Mouse (Mus musculus) hindbrain, embryonic 14.5 days (tissue): Measurements from ENCODE around the gene Tectb. TPM values are rescaled to one million over a fixed set of nuclear protein-coding genes. Genes with fewer than 3 reads are reported as not detected.
A peak's percentile ranks its signal among the peaks of the same experiment; 100 is the strongest.

Source experiments
- ATAC-seq: fragments of 200-750 bp; cut with Nextera tagmentation; 2 replicates; pipeline ENCODE4 v1.8.0; 2017; ENCODE audit warnings: moderate number of reproducible peaks, mild to moderate bottlenecking, moderate TSS enrichment, moderate library complexity; ENCODE audit not compliant: low FRiP score
- DNase-seq: peaks from one replicate; pipeline ENCODE4 v3.0.0-alpha.2; 2015; ENCODE audit warnings: low spot score
- H3K27ac ChIP-seq: fragments of 300-500 bp; sonication (generic); 2 replicates; pipeline ENCODE4 v1.5.1; 2014; ENCODE audit warnings: mild to moderate bottlenecking, moderate library complexity
- H3K27me3 ChIP-seq: fragments of 300-500 bp; sonication (generic); 2 replicates; pipeline ENCODE4 v1.6.1; 2014; ENCODE audit warnings: mild to moderate bottlenecking, low read length, mixed read lengths; ENCODE audit not compliant: control insufficient read depth, insufficient read depth
- H3K36me3 ChIP-seq: fragments of 300-500 bp; sonication (generic); replicated peaks from 2 replicates; pipeline ENCODE4 v1.6.1; 2014; ENCODE audit not compliant: control insufficient read depth, insufficient read depth
- H3K4me1 ChIP-seq: fragments of 300-500 bp; sonication (generic); replicated peaks from 2 replicates; pipeline ENCODE4 v1.6.1; 2014; ENCODE audit warnings: antibody characterized with exemption, low read length, mixed read lengths; ENCODE audit not compliant: control insufficient read depth, insufficient read depth
- H3K4me2 ChIP-seq: fragments of 300-500 bp; sonication (generic); replicated peaks from 2 replicates; pipeline ENCODE4 v1.6.1; 2014; ENCODE audit warnings: mild to moderate bottlenecking, moderate library complexity
- H3K4me3 ChIP-seq: fragments of 300-500 bp; sonication (generic); replicated peaks from 2 replicates; pipeline ENCODE4 v1.5.1; 2014; ENCODE audit warnings: mild to moderate bottlenecking, low read length
- H3K9ac ChIP-seq: fragments of 300-500 bp; sonication (generic); 2 replicates; pipeline ENCODE4 v1.6.1; 2014
- H3K9me3 ChIP-seq: fragments of 300-500 bp; sonication (generic); 2 replicates; pipeline ENCODE4 v1.6.1; 2016; ENCODE audit warnings: low read length; ENCODE audit not compliant: control insufficient read depth
- WGBS: fragments of 180-500 bp; shearing (Covaris S2); extraction: QIAGEN DNeasy Blood & Tissue Kit; methylation state at CpG from one replicate; pipeline ENCODE4 v1.1.7; 2014; 5-methylcytosine and 5-hydroxymethylcytosine counted together
- polyA plus RNA-seq: library from polyadenylated mRNA; unstranded; fragments of >200 nt; fragmentation: Nextera tagmentation; extraction: Ambion mirVana; gene quantifications from 2 replicates; pipeline ENCODE4 v1.2.1, GENCODE M21; 2014

Gene Tectb
- polyA plus RNA-seq, 1 experiment from 2014 or later: 0.37 TPM

DNA sequence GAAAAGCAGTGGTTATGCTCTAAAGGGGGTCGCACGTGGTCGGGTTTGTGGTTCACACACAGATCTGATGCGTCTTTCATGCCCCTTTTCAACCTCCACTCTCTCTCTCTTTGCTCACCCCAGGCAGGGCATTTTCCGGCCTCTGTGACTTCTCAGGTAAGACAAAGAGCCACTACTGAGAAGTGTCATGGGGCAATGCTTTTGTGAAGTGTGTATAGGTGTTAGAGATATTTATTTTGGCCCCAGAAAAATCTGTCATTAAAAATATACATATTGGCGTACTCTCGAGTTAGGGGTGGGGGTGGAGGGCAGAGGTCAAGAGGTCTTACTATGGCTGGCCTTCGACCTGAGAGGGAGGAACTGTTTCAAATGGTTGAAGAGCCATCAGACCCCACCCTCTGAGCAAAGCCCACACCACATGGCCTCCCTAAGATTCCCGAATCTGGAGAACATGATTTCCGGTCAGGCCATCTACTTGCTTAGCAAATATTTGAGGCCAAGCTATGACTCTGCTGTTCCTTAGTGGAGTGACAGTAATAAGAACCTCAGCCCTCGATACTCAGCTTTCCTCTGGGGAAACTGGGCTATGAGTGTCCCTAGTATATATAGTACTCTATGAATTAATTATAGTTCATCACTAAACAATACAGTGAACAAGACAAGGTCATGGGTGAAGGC is 13.3 kb downstream of the Tectb start:
- Histone ChIP-seq H3K27ac (no peak overlapping the region), H3K27me3 (no peaks in the 10 kb centered on the region), H3K36me3 (no peaks in the 10 kb centered on the region), H3K9ac (no peak overlapping the region), H3K4me1 (no peaks in the 10 kb centered on the region), H3K4me3 (no peak overlapping the region), H3K4me2 (no peak overlapping the region), H3K9me3 (no peaks in the 10 kb centered on the region)
- ATAC-seq: no peak
- DNase-seq: no peak
- 64% methylated on average over 11 of the region's 11 CpGs for WGBS

DNA sequence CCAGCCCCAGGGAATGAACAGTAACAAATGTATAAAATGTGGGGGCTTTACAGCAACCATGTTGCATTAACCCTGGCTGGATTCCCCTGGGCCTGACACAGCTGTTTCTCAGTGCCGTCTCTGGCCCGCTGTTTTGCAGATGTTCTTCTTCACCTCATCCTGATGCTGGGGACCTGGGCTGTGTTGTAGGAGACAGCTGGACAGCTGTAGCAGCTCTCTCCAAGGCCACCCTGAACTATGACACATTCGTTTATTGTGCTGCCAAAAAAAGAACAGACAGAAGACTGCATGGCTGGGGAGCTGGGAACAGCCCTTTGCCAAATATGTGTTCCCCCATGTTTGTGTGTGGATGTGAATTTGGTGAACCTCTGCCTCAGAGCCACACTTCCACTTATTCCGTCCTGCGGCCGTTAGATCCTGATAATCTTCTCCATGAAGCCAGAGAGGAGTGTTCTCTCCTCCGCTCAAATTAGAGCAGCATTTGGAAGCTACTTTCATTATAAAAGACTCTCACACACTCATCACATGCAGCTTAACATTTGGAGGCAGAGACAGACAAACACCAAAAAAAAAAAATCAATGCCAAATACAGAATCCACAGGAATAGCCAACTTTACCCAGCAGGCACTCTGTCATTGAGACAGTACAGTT is 14.1 kb downstream of the Tectb start:
- H3K27me3 ChIP-seq: no peaks in the 10 kb centered on the region

DNA sequence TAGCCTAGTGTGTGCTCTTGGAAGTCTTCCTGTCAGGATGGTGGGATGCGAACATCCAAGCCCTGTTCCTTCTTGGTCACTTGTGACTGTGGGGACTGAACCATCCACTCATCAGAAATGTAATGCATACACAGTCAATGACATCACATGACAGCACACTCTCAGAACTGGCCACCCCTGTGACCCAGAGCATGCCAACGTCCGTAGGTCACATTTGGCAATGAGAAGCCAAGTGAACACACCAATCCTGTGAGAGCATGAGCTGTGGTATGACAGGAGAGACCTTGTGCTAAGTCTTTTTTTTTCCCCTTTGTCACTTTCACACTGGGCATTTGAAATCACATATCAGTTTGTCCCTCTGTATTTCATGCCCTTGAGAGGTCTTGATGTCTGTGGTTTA is 15.0 kb downstream of the Tectb start:
- H3K9me3 ChIP-seq: no peaks in the 10 kb centered on the region
- no peaks in the 10 kb centered on the region for H3K4me1 ChIP-seq
- DNase-seq (no peak), ATAC-seq (no peak)
- H3K36me3 ChIP-seq: no peaks in the 10 kb centered on the region
- WGBS: 95% methylated on average over 3 of the region's 3 CpGs
- no peak overlapping the region for H3K4me3 ChIP-seq
- H3K27ac ChIP-seq: no peak overlapping the region
- H3K27me3 ChIP-seq: no peaks in the 10 kb centered on the region
- H3K4me2 ChIP-seq: no peak overlapping the region
- no peak overlapping the region for H3K9ac ChIP-seq

More for the DNA sequence above, 14.1 kb downstream of the Tectb start:
- Histone ChIP-seq H3K4me1 (no peaks in the 10 kb centered on the region), H3K4me3 (no peak overlapping the region), H3K9me3 (no peaks in the 10 kb centered on the region), H3K36me3 (no peaks in the 10 kb centered on the region), H3K4me2 (no peak overlapping the region), H3K9ac (no peak overlapping the region), H3K27ac (no peak overlapping the region)
- WGBS: 76% methylated on average over 7 of the region's 7 CpGs
- DNase-seq: no peak
- no peak for ATAC-seq

DNA sequence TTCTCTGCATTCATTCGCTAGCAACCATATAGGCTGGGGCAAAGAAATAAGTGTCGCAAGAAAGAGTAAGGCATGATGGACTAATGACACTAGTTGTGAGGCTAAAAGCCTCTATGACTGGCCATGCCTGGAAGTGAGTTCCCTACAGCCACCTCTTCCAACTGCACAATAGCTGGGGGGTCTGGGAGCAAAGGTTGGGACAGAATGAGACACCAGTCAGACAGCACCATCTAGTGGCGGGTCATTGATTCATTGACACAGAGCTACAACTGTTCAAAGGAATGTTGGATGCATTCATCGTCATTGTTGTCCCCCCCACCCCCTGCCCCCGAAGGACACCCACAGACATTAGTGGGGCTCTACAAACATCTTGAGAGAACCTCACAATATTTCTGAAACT is 17.8 kb downstream of the Tectb start:
- no peaks in the 10 kb centered on the region for H3K4me1 ChIP-seq
- no peak overlapping the region for H3K9ac ChIP-seq
- no peaks in the 10 kb centered on the region for H3K27me3 ChIP-seq
- peak overlapping the region; percentile 28; the same call in 1 of the 2 replicates for H3K4me2 ChIP-seq
- 32% methylated on average over 5 of the region's 5 CpGs for WGBS
- ATAC-seq (peak; percentile 69; the same call in 1 of the 2 replicates), DNase-seq (peak; percentile 78)
- H3K4me3 ChIP-seq: no peak overlapping the region
- no peaks in the 10 kb centered on the region for H3K9me3 ChIP-seq
- H3K27ac ChIP-seq: no peak overlapping the region
- no peaks in the 10 kb centered on the region for H3K36me3 ChIP-seq

DNA sequence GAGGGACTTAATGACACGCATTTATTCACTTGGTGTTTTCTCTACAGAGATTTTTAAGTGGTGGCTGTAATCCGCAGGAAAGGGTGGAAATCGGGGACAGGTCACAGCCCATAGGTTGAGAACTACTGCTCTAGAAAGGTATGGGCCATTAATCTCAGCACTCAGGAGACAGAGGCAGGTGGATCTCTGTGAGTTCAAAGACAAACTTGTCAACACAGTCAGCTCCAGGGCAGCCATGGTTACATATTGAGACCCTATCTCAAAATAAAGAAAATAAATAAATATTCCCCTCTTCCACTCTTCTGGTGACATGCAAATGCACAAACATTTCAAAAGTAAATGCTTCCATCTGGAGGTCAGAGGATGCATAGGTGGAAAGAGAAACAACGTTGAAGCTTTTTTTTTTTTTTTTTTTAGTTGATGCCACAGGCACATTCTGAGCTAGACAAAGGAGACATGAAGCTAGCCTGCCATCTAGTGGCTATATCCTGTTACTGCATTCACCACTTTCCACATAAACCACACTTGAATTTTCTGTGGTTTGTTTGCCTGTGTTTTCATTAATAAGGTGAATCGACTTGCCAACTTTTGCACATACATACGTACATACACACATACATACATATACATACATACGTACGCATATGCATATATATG is 26.1 kb downstream of the Tectb start:
- no peaks in the 10 kb centered on the region for H3K4me1 ChIP-seq
- 39% methylated on average over 8 of the region's 8 CpGs for WGBS
- H3K4me3 ChIP-seq: no peak overlapping the region
- H3K27me3 ChIP-seq: no peaks in the 10 kb centered on the region
- ATAC-seq (no peak), DNase-seq (peak; percentile 91)
- no peak overlapping the region for H3K9ac ChIP-seq
- no peak overlapping the region for H3K4me2 ChIP-seq
- H3K27ac ChIP-seq: no peak overlapping the region
- no peaks in the 10 kb centered on the region for H3K9me3 ChIP-seq
- no peaks in the 10 kb centered on the region for H3K36me3 ChIP-seq

DNA sequence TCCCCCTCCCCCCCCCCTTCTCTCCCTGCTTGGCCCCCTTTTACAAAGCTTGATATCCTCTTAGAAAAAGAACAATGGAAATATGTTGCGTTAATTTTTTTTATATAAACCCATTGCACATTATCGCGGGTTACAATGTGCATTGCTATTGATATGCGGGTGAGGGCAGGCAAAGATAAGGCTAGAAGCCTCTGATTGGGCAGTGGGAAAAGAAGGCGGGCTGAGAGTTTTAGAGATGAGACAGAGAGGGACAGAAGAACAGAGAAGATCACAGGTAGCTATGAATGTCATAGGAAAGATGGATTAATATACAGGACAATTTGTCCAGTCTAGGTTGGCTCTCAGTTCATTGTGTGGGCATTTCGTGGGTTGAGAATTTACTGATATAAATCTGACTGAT is 26.7 kb downstream of the Tectb start:
- H3K27ac ChIP-seq: no peak overlapping the region
- H3K36me3 ChIP-seq: no peaks in the 10 kb centered on the region
- H3K4me1 ChIP-seq: no peaks in the 10 kb centered on the region
- no peak overlapping the region for H3K9ac ChIP-seq
- H3K4me3 ChIP-seq: no peak overlapping the region
- 56% methylated on average over 6 of the region's 6 CpGs for WGBS
- no peak overlapping the region for H3K4me2 ChIP-seq
- no peak for DNase-seq
- H3K27me3 ChIP-seq: no peaks in the 10 kb centered on the region
- no peaks in the 10 kb centered on the region for H3K9me3 ChIP-seq
- ATAC-seq: no peak

DNA sequence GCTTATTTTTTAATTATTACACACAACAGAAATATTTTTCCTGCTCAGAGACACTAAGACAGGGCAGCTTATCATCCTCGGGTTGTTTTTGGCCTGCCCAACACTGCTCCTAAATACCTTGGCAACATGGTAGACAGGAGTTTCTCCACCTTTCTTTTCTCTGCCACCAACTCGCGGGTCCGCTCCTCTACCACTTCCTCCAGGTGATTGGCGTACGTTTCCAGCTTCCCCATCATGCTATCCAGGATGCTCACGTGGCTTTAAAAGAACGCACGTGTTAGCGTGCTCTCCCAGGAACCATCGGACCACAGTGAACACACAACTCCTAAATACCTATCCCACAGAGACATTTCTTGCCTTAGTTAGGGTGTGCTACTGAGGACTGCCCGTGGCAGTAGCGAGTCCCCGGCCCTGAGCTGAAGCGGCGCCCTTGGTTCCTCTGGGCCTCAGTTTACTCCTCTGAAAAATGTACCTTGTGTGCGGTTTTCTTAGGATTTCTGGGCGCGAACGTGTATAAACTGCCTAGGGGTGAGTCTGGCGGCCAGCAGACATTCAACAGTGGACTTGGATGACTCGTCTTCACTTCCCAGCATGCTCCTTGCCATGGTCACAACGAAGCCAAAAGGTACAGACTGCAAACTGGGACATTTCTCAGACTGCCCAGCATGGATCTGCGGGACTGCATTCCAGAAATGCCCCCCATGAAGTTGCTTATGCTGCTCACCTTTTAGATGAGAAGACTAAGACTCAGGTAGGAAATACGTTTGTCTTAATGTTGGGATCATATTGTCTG is 27.4 kb downstream of the Tectb start:
- WGBS: 67% methylated on average over 25 of the region's 25 CpGs
- DNase-seq: no peak
- no peak for ATAC-seq

DNA sequence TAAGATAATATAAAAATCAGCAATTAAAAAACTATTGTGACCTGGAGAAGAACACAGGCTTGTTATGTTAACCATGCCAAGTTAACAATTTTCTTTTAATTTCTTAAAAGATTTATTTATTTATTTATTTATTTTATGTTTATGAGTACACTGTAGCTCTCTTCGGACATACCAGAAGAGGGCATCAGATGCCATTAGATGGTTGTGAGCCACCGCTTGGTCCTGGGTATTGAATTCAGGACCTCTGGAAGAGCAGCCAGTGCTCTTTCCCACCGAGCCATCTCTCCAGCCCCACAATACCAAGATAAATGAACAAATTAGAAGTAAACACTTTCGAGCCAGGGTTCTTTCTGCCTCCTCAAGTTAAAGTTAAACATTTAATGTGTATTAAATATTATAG is 28.1 kb downstream of the Tectb start:
- DNase-seq: no peak
- no peak overlapping the region for H3K9ac ChIP-seq
- H3K4me1 ChIP-seq: no peaks in the 10 kb centered on the region
- H3K4me2 ChIP-seq: no peak overlapping the region
- ATAC-seq: no peak
- H3K4me3 ChIP-seq: no peak overlapping the region
- H3K27ac ChIP-seq: no peak overlapping the region
- WGBS: 81% methylated on average over 4 of the region's 4 CpGs
- no peaks in the 10 kb centered on the region for H3K9me3 ChIP-seq
- no peaks in the 10 kb centered on the region for H3K27me3 ChIP-seq
- H3K36me3 ChIP-seq: no peaks in the 10 kb centered on the region

More for the DNA sequence above, 27.4 kb downstream of the Tectb start:
- Histone ChIP-seq H3K9me3 (no peaks in the 10 kb centered on the region), H3K9ac (no peak overlapping the region), H3K4me1 (no peaks in the 10 kb centered on the region), H3K4me2 (no peak overlapping the region), H3K36me3 (no peaks in the 10 kb centered on the region), H3K27me3 (no peaks in the 10 kb centered on the region), H3K27ac (no peak overlapping the region), H3K4me3 (no peak overlapping the region)

DNA sequence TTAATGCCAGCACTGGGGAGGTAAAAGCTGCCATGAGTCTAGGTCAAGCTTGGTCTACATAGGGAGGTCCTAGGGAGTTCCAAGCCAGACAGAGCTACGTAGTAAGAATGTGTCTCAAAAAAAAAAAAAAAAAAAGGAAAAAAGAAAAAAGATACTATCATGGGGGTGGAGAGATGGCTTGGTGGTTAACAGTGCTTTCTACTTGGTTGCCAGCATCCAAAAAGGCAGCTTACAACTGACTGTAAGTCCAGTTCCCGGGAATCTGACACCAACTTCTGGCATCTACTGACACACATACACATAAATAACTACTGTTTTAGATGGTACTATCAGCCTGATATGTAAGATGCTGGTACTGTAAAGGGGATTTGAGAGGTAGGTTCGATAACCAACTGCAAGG is 28.6 kb downstream of the Tectb start:
- ATAC-seq (no peak), DNase-seq (no peak)
- no peaks in the 10 kb centered on the region for H3K36me3 ChIP-seq
- H3K27ac ChIP-seq: no peak overlapping the region
- no peak overlapping the region for H3K4me2 ChIP-seq
- H3K27me3 ChIP-seq: no peaks in the 10 kb centered on the region
- no peak overlapping the region for H3K9ac ChIP-seq
- H3K4me3 ChIP-seq: no peak overlapping the region
- 86% methylated on average over 3 of the region's 3 CpGs for WGBS
- H3K4me1 ChIP-seq: no peaks in the 10 kb centered on the region
- H3K9me3 ChIP-seq: no peaks in the 10 kb centered on the region
